Mouse (Mus musculus): ENCODE measurements at regions not wholly inside any gene's neighbourhood (a gene's known extent, or its start where the extent isn't known, plus 50 kb on each side); places are given as distances from the start of the nearest gene placed in this dataset.

GRCm38 (mm10) chr6:31660778-31661177, 97.0 kb upstream of the Podxl start:
- DNase-seq (ENCODE audit: low read depth, low spot score) = peak; percentile 80

- no peak for DNase-seq (ENCODE audit: low read depth, low spot score)
Observed at GRCm38 (mm10) chr6:31659901-31660300, 96.1 kb upstream of the Podxl start.

GRCm38 (mm10) chr6:31658447-31659199, 94.8 kb upstream of the Podxl start:
- DNase-seq (ENCODE audit: low read depth, low spot score) = no peak

- no peak for DNase-seq (ENCODE audit: low read depth, low spot score)
Observed at GRCm38 (mm10) chr6:31650791-31651476, 87.2 kb upstream of the Podxl start.

- no peak for DNase-seq (ENCODE audit: low read depth, low spot score)
Observed at GRCm38 (mm10) chr6:31645261-31645660, 81.5 kb upstream of the Podxl start.

- DNase-seq (ENCODE audit: low read depth, low spot score) = no peak
Observed at GRCm38 (mm10) chr6:31644504-31644903, 80.7 kb upstream of the Podxl start.

- DNase-seq (ENCODE audit: low read depth, low spot score) = peak; percentile 94
Observed at GRCm38 (mm10) chr6:31642451-31642942, 78.7 kb upstream of the Podxl start.

GRCm38 (mm10) chr6:31640745-31641144, 77.0 kb upstream of the Podxl start:
- no peak for DNase-seq (ENCODE audit: low read depth, low spot score)

GRCm38 (mm10) chr6:31639460-31639859, 75.7 kb upstream of the Podxl start:
- peak; percentile 67 for DNase-seq (ENCODE audit: low read depth, low spot score)

GRCm38 (mm10) chr6:31638434-31639220, 74.8 kb upstream of the Podxl start:
- DNase-seq (ENCODE audit: low read depth, low spot score) = peak; percentile 61

- peak; percentile 73 for DNase-seq (ENCODE audit: low read depth, low spot score)
Observed at GRCm38 (mm10) chr6:31637371-31638052, 73.7 kb upstream of the Podxl start.

- no peak for DNase-seq (ENCODE audit: low read depth, low spot score)
Observed at GRCm38 (mm10) chr6:31636954-31637353, 73.2 kb upstream of the Podxl start.

GRCm38 (mm10) chr6:31632485-31632884, 68.7 kb upstream of the Podxl start:
- no peak for DNase-seq (ENCODE audit: low read depth, low spot score)

GRCm38 (mm10) chr6:31630009-31630408, 66.2 kb upstream of the Podxl start:
- DNase-seq (ENCODE audit: low read depth, low spot score) = no peak

GRCm38 (mm10) chr6:31627912-31628311, 64.1 kb upstream of the Podxl start:
- DNase-seq (ENCODE audit: low read depth, low spot score) = no peak

GRCm38 (mm10) chr6:31625055-31625454, 61.3 kb upstream of the Podxl start:
- DNase-seq (ENCODE audit: low read depth, low spot score) = no peak

- DNase-seq (ENCODE audit: low read depth, low spot score) = no peak
Observed at GRCm38 (mm10) chr6:31624374-31624773, 60.6 kb upstream of the Podxl start.

- no peak for DNase-seq (ENCODE audit: low read depth, low spot score)
Observed at GRCm38 (mm10) chr6:31621023-31621422, 57.2 kb upstream of the Podxl start.

- no peak for DNase-seq (ENCODE audit: low read depth, low spot score)
Observed at GRCm38 (mm10) chr6:31618852-31619251, 55.1 kb upstream of the Podxl start.

GRCm38 (mm10) chr6:31617341-31617740, 53.6 kb upstream of the Podxl start:
- no peak for DNase-seq (ENCODE audit: low read depth, low spot score)

- DNase-seq (ENCODE audit: low read depth, low spot score) = peak; percentile 14
Observed at GRCm38 (mm10) chr6:31615426-31615970, 51.7 kb upstream of the Podxl start.

Measured in ES-CJ7 (cell line).